Mouse (Mus musculus) liver, embryonic 18 days (tissue): ENCODE results near the gene Mrps27. TPM values are rescaled to one million over a fixed set of nuclear protein-coding genes. Genes with fewer than 3 reads are reported as not detected.

Experiments
- polyA plus RNA-seq: library from polyadenylated mRNA; depleted of rRNA; stranded (reverse); fragments of >200 nt; gene quantifications from 2 replicates; pipeline ENCODE4 v1.2.3, GENCODE M21; 2012; rRNA removed

Gene Mrps27
- polyA plus RNA-seq: 16.1 and 17.8 TPM in 2 replicates

GRCm38 (mm10) chr13:99344599-99345575 lies at the start of gene Mrps27, which contains the start of gene Ptcd2:
Mrps27 (plus strand) TSS chr13:99344786.
Ptcd2 (minus strand) TSS chr13:99344705.

Other genes starting within 250 kb of the Mrps27 start
- 0.50 and 0.63 TPM in 2 replicates for gene Zfp366, start 160.0 kb upstream of the Mrps27 start, polyA plus RNA-seq
- gene Ptcd2, start 81 bp upstream of the Mrps27 start, polyA plus RNA-seq: 12.3 and 12.8 TPM in 2 replicates
- 0.17 and 0.18 TPM in 2 replicates for gene Map1b, start 171.8 kb downstream of the Mrps27 start, polyA plus RNA-seq